Mouse (Mus musculus) frontal cortex, adult (tissue): ENCODE results near the gene Anpep.

Source experiments
- ATAC-seq: cut with Nextera tagmentation; 2 replicates; pipeline ENCODE4 v1.9.2; 2017; ENCODE audit warnings: mild to moderate bottlenecking, moderate library complexity, mixed read lengths; ENCODE audit not compliant: low TSS enrichment

The Anpep gene

GRCm38 (mm10) chr7:79866294-79867000 lies 5.6 kb upstream of the Anpep start:
- ATAC-seq, result no peak

GRCm38 (mm10) chr7:79861794-79862193 lies 935 bp upstream of the Anpep start:
- no peak for ATAC-seq

GRCm38 (mm10) chr7:79858956-79859630 lies 1.8 kb downstream of the Anpep start:
- no peak for ATAC-seq

GRCm38 (mm10) chr7:79858202-79858934 lies 2.5 kb downstream of the Anpep start:
- no peak for ATAC-seq

- ATAC-seq, result no peak
These were observed 4.6 kb downstream of the Anpep start for GRCm38 (mm10) chr7:79856305-79856704.

- ATAC-seq, result no peak
These were observed 13.1 kb downstream of the Anpep start for GRCm38 (mm10) chr7:79847456-79848451.

- no peak for ATAC-seq
These were observed 14.5 kb downstream of the Anpep start for GRCm38 (mm10) chr7:79846342-79846741.

- no peak for ATAC-seq
These were observed 16.6 kb downstream of the Anpep start for GRCm38 (mm10) chr7:79844090-79844802.

- ATAC-seq, result no peak
These were observed 18.7 kb downstream of the Anpep start for GRCm38 (mm10) chr7:79842163-79842562.

- ATAC-seq, result no peak
These were observed 23.6 kb downstream of the Anpep start for GRCm38 (mm10) chr7:79837247-79837646.

GRCm38 (mm10) chr7:79835196-79835595 lies 25.7 kb downstream of the Anpep start:
- ATAC-seq, result no peak

GRCm38 (mm10) chr7:79832980-79833379 lies 27.9 kb downstream of the Anpep start:
- no peak for ATAC-seq

GRCm38 (mm10) chr7:79831585-79831984 lies 29.3 kb downstream of the Anpep start:
- no peak for ATAC-seq

GRCm38 (mm10) chr7:79831145-79831544 lies 29.7 kb downstream of the Anpep start:
- no peak for ATAC-seq

- no peak for ATAC-seq
These were observed 32.5 kb downstream of the Anpep start for GRCm38 (mm10) chr7:79828341-79828740.

GRCm38 (mm10) chr7:79822092-79822695 lies 38.7 kb downstream of the Anpep start:
- no peak for ATAC-seq

GRCm38 (mm10) chr7:79819996-79820395 lies 40.9 kb downstream of the Anpep start:
- no peak for ATAC-seq

GRCm38 (mm10) chr7:79819515-79819914 lies 41.3 kb downstream of the Anpep start:
- no peak for ATAC-seq

GRCm38 (mm10) chr7:79818321-79818720 lies 42.5 kb downstream of the Anpep start:
- ATAC-seq, result no peak

- no peak for ATAC-seq
These were observed 47.5 kb downstream of the Anpep start for GRCm38 (mm10) chr7:79813409-79813808.
